In genomic region chr9:42337026-42337425, GRCm38 (mm10) we compare ENCODE assay signal across 17 mouse cellular contexts.
"Had no signal": no experiment of that assay in that cellular context is flagged by ENCODE, and none has a peak within 500 bp of the region (broad histone marks: within the 10 kb centered on the region; RNA-seq: fewer than 3 reads in every experiment).

No protein-coding gene starts in this region.

- H3K27ac ChIP-seq: lung, embryonic 15.5 days; macrophage; midbrain, embryonic 13.5 days; midbrain, embryonic 15.5 days; neural tube, embryonic 12.5 days; stomach, embryonic 15.5 days; stomach, postnatal 0 days had no signal

- H3K4me1 ChIP-seq: lung, embryonic 15.5 days; megakaryocyte, embryonic 14.5 days; neural tube, embryonic 12.5 days; stomach, embryonic 15.5 days had no signal

- DNase-seq: lung, adult 2 months; lung, postnatal 14 days; lung, postnatal 36 days; right cerebral cortex, postnatal 14 days; thymus, adult 2 months; thymus, postnatal 25 days; thymus, postnatal 4 days had no signal

- H3K9ac ChIP-seq: lung, embryonic 15.5 days; midbrain, embryonic 13.5 days; midbrain, embryonic 15.5 days; neural tube, embryonic 12.5 days; stomach, embryonic 15.5 days had no signal

- H3K4me3 ChIP-seq: lung, embryonic 15.5 days; megakaryocyte, embryonic 14.5 days; midbrain, embryonic 13.5 days; midbrain, embryonic 15.5 days; neural tube, embryonic 12.5 days; stomach, embryonic 15.5 days had no signal

- H3K36me3 ChIP-seq: lung, embryonic 15.5 days; midbrain, embryonic 13.5 days; midbrain, embryonic 15.5 days; neural tube, embryonic 12.5 days; stomach, embryonic 15.5 days had no signal

- ATAC-seq: lung, postnatal 0 days; midbrain, embryonic 13.5 days; midbrain, embryonic 15.5 days had no signal

- H3K27me3 ChIP-seq: lung, embryonic 15.5 days; midbrain, embryonic 13.5 days; midbrain, embryonic 15.5 days; neural tube, embryonic 12.5 days; stomach, embryonic 15.5 days had no signal

- H3K4me2 ChIP-seq: lung, embryonic 15.5 days; midbrain, embryonic 11.5 days; midbrain, embryonic 13.5 days; midbrain, embryonic 15.5 days; neural tube, embryonic 12.5 days; stomach, embryonic 15.5 days had no signal

- H3K9me3 ChIP-seq: lung, embryonic 15.5 days; midbrain, embryonic 13.5 days; midbrain, embryonic 15.5 days; neural tube, embryonic 12.5 days; stomach, embryonic 15.5 days had no signal
